Mouse (Mus musculus) ES-CJ7 (cell line): ENCODE measurements around the gene Slc26a1.

Source experiments
- DNase-seq: peaks from one replicate; pipeline ENCODE4 v3.0.0; 2011; ENCODE audit warnings: low read depth, low spot score

Gene Slc26a1

DNA sequence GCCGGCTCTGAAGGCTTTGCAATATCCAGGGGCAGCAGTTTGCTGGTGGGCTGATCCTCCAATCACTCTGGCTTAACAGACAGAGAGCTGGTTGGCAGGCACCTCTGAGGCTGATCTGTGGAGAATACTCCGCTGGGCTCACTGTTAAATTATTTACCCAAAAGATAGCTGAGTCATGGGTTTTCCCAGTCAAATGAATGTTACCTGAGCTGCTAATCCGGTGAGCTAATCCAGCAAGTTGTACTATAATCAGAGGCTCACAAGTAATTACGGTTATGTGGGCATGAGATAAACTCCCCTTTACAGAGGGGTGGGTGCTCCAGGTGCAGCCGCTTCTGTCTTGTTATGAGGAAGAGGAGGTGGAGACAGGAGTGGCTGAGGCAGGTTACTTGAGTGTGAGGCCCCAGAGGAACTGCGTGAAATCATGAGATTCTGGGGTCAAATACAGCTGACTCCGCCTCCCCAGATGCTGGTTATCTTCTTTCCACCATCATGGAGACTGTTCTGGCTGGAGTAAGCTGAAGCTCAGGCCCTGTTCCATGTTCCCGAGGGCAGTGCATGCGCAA, at the start of gene Slc26a1:
Gene Slc26a1 (minus strand): TSS at position 319 of the 566 bp plus-strand sequence.
- DNase-seq: no peak

GRCm38 (mm10) chr5:108724006-108724405, 48.6 kb upstream of the Slc26a1 start:
- no peak for DNase-seq

GRCm38 (mm10) chr5:108719761-108720160, 44.4 kb upstream of the Slc26a1 start:
- DNase-seq: no peak

- no peak for DNase-seq
Measured at GRCm38 (mm10) chr5:108718051-108718450, 42.7 kb upstream of the Slc26a1 start.

DNA sequence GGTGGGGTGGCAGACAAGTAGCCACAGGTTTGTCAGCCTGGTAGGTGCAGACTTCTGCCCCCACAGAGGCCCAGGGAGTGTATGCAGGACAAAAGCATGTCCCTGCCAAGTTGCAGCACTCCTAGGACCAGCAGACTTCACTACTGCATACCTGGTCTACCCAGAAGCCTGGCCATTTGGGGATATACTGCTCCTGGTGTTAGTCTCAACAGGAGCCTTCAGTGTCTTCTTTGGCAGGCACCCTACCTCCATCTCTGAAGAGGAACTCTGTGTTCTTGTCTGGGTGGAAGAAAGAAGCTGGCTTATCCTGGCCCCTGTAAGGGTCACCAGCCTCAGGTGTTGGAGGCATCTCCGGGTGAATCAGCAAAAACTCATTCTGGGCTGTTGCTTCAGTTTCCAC, 40.6 kb upstream of the Slc26a1 start:
- no peak for DNase-seq

DNA sequence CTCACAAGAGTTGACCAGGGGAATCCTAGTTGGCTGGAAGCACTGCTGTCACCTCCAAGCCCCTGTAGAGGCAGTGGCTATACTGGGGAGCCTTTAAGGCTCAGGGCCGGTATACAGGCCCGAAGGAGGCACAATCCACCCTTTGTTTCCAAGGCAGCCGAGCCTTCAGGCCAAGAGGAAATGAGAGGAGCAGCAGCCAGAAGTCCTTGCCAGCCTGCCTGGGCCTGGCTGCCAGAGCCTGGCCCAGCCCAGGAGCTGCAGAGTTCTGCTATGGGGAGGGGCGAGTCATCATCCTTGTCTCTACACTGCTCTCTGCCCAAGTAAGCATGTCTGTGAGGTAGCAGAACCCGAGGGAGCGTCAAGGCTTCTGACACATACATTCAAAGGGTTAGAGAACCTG, 38.8 kb upstream of the Slc26a1 start:
- DNase-seq: no peak

GRCm38 (mm10) chr5:108713691-108714090, 38.3 kb upstream of the Slc26a1 start:
- no peak for DNase-seq

- DNase-seq: no peak
Measured at GRCm38 (mm10) chr5:108713096-108713495, 37.7 kb upstream of the Slc26a1 start.

GRCm38 (mm10) chr5:108711968-108712367, 36.6 kb upstream of the Slc26a1 start:
- DNase-seq: no peak

DNA sequence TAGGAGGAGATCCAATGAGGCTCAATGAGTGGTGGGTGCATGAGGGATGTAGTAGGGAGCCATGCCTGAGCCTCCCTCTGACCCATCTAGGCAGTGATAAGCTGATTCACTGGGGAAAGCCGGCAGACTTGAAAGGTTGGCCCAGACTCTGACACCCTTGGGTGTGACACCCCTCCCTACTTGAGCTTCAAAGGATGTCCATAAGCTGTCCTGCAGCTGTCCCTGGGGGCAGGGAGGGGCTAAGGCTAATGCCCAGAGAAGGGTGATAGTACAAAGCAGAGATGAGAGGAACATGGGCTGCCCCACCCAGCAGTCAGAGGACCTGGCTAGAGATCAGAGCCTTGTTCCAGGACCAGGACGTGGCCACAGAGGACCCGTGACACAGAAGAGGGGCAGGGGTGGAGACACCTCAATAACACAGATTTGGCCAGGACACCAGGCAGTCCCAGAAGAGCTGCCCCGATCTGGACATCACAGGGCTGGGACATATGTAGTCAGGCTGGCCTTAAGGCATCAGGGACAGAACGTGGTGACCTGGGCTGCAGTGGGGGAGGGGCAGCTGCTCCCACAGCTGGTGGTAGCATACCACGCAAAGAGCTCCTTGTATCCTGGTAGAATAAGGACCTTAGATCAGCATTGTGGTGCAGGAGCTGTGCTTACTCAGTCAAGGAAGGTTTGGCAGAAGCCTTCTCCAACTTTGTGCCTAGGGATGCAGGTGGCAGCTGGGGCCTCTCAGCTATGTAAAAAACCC, 33.8 kb upstream of the Slc26a1 start:
- DNase-seq: no peak

- DNase-seq: no peak
Measured at GRCm38 (mm10) chr5:108708419-108708818, 33.0 kb upstream of the Slc26a1 start.

GRCm38 (mm10) chr5:108707758-108708157, 32.4 kb upstream of the Slc26a1 start:
- DNase-seq: no peak

- no peak for DNase-seq
Measured at GRCm38 (mm10) chr5:108703754-108704626, 28.6 kb upstream of the Slc26a1 start.

GRCm38 (mm10) chr5:108701341-108702021, 26.1 kb upstream of the Slc26a1 start:
- no peak for DNase-seq

- no peak for DNase-seq
Measured at GRCm38 (mm10) chr5:108700346-108700745, 25.0 kb upstream of the Slc26a1 start.

GRCm38 (mm10) chr5:108697341-108697753, 22.0 kb upstream of the Slc26a1 start:
- DNase-seq: no peak

- DNase-seq: no peak
Measured at GRCm38 (mm10) chr5:108696542-108696941, 21.2 kb upstream of the Slc26a1 start.

- no peak for DNase-seq
Measured at GRCm38 (mm10) chr5:108695861-108696260, 20.5 kb upstream of the Slc26a1 start.

GRCm38 (mm10) chr5:108694352-108695261, 19.2 kb upstream of the Slc26a1 start:
- DNase-seq: no peak

DNA sequence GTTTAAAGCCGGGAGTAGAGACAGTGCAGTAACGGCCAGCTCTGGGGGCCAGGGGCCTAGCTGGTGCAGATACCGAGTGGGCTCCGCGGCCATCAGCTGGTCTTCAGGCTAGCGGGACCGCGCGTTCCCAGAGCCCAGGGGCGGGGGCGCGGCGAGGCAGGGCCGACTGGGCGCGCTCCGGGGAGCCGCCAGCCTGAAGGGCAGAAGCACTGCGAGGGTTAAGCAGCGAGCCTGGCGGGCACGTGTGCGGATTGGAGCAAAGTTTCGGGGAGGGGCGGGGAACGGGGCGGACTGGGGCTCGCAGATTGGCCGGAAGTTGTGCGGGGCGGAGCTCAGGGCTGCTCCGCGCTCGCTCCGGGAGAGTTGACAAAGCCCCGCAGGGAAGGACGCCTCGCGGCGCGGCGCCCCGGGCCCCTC, 18.5 kb upstream of the Slc26a1 start:
- peak; percentile 90 for DNase-seq

- DNase-seq: peak; percentile 55
Measured at GRCm38 (mm10) chr5:108692271-108692670, 16.9 kb upstream of the Slc26a1 start, which contains the start of gene Fgfrl1. Gene Fgfrl1 (plus strand): TSS chr5:108692382.
